Mouse (Mus musculus) right cerebral cortex, postnatal 25 days (tissue): ENCODE measurements around the gene Hist3h2ba.

ENCODE experiments used
- DNase-seq: peaks from one replicate; pipeline ENCODE4 v3.0.0; 2022

Hist3h2ba gene

DNA sequence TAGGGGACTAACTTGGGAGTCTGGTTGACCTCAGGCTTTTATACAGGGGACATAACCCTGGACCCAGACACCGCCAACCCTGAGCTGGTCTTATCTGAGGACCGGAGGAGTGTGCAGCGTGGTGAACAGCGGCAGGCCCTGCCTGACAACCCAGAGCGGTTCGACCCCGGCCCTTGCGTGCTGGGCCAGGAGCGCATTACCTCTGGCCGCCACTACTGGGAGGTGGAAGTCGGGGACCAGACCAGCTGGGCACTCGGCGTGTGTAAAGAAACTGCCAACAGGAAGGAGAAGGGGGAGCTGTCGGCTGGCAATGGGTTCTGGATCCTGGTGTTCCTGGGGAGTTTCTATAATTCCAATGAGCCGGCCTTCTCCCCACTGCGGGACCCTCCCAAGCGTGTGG, 41.4 kb downstream of the Hist3h2ba start:
- no peak for DNase-seq

DNA sequence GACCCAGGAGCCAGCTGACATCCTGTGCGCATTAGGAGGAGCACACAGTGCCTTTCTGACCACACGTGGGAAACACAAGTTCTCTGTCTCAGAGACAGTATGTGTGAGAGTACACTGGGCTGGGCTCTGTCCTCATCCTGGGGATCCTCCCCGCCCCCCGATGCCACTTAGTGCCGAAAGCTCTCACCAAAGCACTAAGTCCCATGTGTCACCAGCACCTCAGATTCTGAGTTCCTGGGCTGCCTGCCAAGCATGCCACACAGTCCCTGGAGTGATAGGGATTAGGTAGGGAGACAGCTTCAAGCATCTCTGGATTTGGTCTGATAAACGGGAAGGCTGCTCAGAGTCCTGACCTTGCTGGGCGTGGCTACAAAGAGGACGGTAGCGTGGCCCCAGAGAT, 42.1 kb downstream of the Hist3h2ba start:
- DNase-seq: no peak

DNA sequence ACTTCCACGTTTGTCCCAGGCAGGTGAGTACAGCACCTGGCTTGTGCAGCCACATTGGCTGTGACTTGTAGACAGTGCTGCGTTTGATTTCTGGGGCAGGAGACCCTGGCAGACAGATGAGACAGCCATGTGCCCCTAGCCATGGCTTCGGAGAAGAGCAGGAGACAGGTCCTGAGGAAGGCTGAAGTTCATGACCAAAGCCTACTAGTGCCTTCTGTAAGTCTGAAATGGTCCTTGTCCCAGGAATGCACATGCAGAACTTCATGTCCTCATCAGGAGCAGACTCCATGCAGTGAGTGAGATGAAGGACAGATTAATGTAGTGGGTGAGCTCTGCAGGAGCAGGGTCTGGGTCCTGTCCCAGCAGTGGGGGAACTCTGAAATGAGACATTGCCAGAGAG, 43.2 kb downstream of the Hist3h2ba start:
- DNase-seq: no peak

DNA sequence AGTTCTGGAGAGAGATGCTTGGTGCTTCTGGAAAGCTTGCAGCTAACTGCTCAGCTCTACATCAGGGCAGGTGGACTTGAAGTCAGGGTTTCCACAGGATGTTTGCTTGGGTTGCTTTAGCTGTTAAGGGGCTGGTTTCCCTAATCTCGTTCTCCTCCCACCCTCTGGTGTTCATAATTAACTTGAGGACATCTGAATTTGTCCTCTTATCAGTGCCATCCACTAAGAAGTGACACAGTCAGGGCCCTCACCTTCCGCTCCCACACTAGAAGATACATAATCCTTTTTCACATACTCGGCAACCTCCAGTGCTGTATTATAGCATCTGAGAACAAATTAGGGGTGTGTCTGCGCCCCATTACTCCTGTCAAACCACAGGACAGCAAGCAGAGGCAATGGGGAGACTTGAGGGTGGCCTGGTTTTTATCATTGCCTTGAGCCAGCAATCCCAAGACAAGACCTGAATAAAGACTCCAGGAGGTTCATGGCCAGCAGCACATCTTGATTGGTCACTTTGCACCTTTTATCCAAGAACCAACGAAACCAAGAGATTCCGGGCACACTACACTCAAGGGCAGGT, 44.5 kb downstream of the Hist3h2ba start:
- DNase-seq: no peak

DNA sequence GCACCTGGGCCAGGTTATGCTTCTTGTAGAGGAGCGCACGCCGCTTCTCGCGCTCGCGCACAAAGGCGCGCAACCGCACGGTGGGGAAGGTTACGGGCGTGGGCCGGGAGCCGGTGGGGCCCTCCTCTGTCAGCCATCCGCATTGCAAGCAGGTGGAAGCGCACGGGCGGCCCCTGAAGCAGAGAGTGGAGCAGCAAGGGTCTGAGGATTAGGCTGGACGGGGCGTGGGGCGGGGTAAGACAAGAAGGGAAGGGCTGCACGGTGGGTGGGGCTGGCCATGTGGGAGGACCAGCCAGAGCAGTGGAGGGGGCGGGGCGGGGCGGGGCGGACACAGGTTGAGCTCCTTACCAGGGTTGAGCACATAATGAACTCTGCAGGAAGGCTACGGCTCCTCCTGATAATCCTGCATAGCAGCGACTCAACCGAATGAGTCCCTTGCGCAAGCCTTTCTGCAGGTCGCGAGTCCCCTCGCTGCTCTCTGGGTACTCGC, 45.7 kb downstream of the Hist3h2ba start:
- no peak for DNase-seq

DNA sequence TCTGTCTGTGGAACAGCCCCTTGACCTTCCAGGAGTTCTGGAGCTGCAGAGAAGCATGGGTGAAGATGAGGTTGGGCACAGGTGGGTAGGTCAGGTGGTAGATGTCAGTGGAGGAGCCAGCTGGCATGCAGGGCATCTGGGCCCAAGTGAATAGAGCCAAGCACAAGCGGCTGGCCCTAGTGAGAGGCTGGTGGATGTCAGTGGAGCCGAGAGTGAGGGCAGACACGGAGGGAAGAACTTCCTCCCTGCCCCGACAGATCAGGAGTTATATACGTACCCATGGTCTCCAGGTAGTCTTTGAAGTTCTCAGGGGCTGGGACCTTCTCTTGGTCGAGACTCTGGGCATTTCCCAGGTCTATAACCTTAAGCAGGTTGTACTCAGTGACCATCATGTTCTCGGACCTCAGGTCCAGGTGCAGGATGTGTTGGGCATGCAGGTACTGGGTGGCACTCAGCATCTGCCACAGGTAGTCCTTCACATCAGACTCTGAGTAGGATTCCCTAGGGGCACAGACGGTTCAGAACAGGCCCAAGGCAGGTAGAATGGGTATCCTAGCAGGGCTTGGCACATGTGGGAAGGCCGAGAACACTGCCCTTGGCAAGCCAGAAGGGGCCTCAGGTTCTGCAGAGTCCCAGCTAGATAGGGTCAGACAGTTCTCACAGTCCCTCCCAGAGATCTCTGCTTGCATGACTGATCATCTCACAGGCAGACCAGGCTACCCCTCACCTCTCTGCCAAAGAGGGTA, 46.5 kb downstream of the Hist3h2ba start:
- no peak for DNase-seq

DNA sequence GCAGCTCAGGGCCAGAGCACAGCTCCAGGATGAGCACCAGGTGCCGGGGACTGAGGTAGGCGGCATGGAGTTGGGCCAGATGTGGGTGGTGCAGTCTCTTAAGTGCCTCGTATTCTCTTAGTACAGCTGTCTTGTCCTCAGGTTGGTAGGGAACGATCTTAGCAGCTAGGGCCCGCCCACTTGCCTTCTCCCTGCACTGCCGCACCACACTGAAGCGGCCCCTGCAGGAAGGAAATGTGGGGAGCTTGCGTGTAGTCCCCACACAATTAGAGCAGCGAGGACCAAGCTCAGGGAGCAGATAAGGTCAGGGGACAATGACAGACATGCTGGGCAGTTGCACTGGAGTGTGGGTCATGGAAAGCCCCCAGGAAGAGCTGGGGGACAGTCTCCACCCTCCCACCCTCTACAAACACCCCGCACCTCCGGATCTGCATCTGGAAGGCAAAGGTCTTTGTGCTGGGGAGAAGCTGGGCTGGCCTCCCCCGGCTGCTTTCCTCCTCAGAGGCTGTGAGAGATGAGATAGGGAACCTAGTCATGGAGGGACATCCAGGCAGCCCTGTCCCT, 47.2 kb downstream of the Hist3h2ba start:
- no peak for DNase-seq

DNA sequence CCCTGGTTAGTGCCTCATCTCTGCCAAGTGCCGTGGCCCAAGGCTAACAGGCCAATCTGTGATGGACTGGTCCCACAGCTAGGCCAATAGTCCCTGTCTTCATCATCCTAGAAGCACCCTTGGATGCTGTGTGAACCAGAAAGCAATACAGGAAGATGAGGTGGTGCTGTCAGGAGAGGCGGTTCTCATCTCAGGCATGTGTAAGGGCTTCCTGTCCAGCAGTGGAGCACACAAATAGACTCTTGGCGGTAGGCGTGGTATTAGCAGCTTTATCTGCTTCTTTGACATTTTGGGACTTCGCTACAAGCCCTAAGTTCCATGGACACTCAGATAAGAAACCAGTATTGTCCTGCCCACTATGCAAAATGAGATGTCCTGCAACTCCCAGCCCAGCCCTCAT, 48.8 kb downstream of the Hist3h2ba start:
- DNase-seq: no peak
